Mouse (Mus musculus): ENCODE measurements around the gene Lingo2. TPM values are rescaled to one million over a fixed set of nuclear protein-coding genes. Genes with fewer than 3 reads are reported as not detected.

Gene Lingo2
- polyA plus RNA-seq, 1 experiment from 2014 or later, result 16.7 TPM

GRCm38 (mm10) chr4:36490255-36490654 is 461.3 kb downstream of the Lingo2 start:
- no peak overlapping the region for H3K4me2 ChIP-seq (replicated peaks)
- ATAC-seq (ENCODE audit: low FRiP score, low read depth), result no peak
- H3K27me3 ChIP-seq (replicated peaks), result no peaks in the 10 kb centered on the region
- no peaks in the 10 kb centered on the region for H3K9me3 ChIP-seq
- H3K4me3 ChIP-seq, result no peak overlapping the region
- H3K9ac ChIP-seq, result no peak overlapping the region
- H3K4me1 ChIP-seq, result no peaks in the 10 kb centered on the region
- WGBS, result 77% methylated on average over 1 of the region's 1 CpGs
- H3K36me3 ChIP-seq, result no peaks in the 10 kb centered on the region
- H3K27ac ChIP-seq, result no peak overlapping the region

DNA sequence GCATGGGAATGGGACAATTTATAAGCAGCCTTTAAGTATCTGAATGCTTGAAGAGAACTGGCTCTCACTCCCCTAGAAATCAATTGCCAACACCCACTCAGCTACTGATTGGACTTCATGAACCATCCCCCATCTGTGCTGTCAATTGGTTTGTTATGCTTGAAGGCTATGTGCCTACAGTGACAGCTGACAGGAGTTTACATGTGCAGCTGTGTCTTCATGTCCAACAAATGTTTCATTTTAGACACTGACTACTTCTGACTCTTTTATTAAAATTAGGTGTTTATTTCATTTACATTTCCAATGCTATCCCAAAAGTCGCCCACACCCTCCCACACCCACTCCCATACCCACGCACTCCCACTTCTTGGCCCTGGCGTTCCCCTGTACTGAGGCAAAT is 516.3 kb downstream of the Lingo2 start:
- H3K4me3 ChIP-seq, result no peak overlapping the region
- H3K4me1 ChIP-seq, result no peaks in the 10 kb centered on the region
- 96% methylated on average over 3 of the region's 3 CpGs for WGBS

DNA sequence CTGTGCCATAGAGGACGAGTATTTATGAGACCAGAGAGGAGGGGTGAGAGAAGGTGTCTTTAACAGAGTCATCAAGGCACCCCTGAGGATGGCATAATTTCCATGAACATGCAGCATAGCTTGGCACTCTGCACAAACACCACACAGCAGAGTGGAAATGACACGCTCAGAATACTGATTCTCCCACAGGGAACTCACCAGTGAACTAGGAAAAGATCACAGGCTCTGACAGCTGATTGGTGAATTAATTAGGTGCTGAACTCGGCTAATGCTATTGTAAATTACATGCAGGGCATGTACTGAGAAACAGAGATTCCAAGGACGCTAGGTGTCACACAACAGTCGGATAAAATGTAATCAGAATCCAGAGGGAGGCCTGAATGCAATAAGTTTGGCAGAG is 525.4 kb downstream of the Lingo2 start:
- Histone ChIP-seq H3K27ac (no peak overlapping the region), H3K4me1 (no peaks in the 10 kb centered on the region), H3K4me2 (replicated peaks) (no peak overlapping the region), H3K36me3 (no peaks in the 10 kb centered on the region), H3K27me3 (replicated peaks) (no peaks in the 10 kb centered on the region), H3K4me3 (no peak overlapping the region), H3K9ac (no peak overlapping the region), H3K9me3 (no peaks in the 10 kb centered on the region)
- WGBS, result 58% methylated on average over 5 of the region's 5 CpGs
- ATAC-seq (ENCODE audit: low FRiP score, low read depth), result no peak

More for the DNA sequence above, 516.3 kb downstream of the Lingo2 start:
- no peaks in the 10 kb centered on the region for H3K9me3 ChIP-seq
- no peak overlapping the region for H3K4me2 ChIP-seq (replicated peaks)
- no peak for ATAC-seq (ENCODE audit: low FRiP score, low read depth)
- no peaks in the 10 kb centered on the region for H3K27me3 ChIP-seq (replicated peaks)
- H3K27ac ChIP-seq, result no peak overlapping the region
- H3K9ac ChIP-seq, result no peak overlapping the region
- H3K36me3 ChIP-seq, result no peaks in the 10 kb centered on the region

DNA sequence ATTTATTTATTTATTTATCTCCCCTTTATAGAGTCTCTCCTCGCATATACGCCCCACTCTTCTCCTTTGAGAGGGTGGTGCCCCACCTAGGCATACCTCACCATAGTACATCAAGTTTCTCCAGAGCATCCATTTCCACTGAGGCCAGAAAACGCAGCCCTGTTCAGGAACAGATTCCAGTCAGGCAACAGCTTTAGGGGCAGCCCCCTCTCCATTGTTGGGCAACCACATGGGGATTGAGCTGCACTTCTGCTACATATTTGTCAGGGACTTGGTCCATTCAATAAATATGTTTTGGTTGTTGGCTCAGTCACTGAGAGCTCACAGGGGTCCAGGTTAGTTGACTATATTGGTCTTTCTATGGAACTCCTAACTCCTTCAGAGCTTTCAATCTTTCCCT is 544.2 kb downstream of the Lingo2 start:
- no peak overlapping the region for H3K27ac ChIP-seq
- H3K9ac ChIP-seq, result no peak overlapping the region
- H3K4me3 ChIP-seq, result no peak overlapping the region
- ATAC-seq (ENCODE audit: low FRiP score, low read depth), result no peak
- H3K27me3 ChIP-seq (replicated peaks), result no peaks in the 10 kb centered on the region
- H3K4me2 ChIP-seq (replicated peaks), result no peak overlapping the region
- H3K36me3 ChIP-seq, result no peaks in the 10 kb centered on the region
- 94% methylated on average over 3 of the region's 3 CpGs for WGBS
- H3K9me3 ChIP-seq, result no peaks in the 10 kb centered on the region
- no peaks in the 10 kb centered on the region for H3K4me1 ChIP-seq

- no peak for ATAC-seq (ENCODE audit: low FRiP score, low read depth)
- 88% methylated on average over 3 of the region's 3 CpGs for WGBS
- no peak overlapping the region for H3K4me3 ChIP-seq
- H3K27me3 ChIP-seq (replicated peaks), result no peaks in the 10 kb centered on the region
- no peaks in the 10 kb centered on the region for H3K36me3 ChIP-seq
- H3K4me2 ChIP-seq (replicated peaks), result no peak overlapping the region
- H3K9ac ChIP-seq, result no peak overlapping the region
- H3K4me1 ChIP-seq, result no peaks in the 10 kb centered on the region
- no peak overlapping the region for H3K27ac ChIP-seq
- H3K9me3 ChIP-seq, result no peaks in the 10 kb centered on the region
Observed at GRCm38 (mm10) chr4:36368925-36369324, 582.6 kb downstream of the Lingo2 start.

GRCm38 (mm10) chr4:36354401-36354800 is 597.1 kb downstream of the Lingo2 start:
- no peak for ATAC-seq (ENCODE audit: low FRiP score, low read depth)
- Histone ChIP-seq H3K36me3 (no peaks in the 10 kb centered on the region), H3K4me1 (no peaks in the 10 kb centered on the region), H3K27me3 (replicated peaks) (no peaks in the 10 kb centered on the region), H3K9me3 (no peaks in the 10 kb centered on the region), H3K4me2 (replicated peaks) (no peak overlapping the region), H3K4me3 (no peak overlapping the region), H3K27ac (no peak overlapping the region), H3K9ac (no peak overlapping the region)
- WGBS, result 73% methylated on average over 2 of the region's 2 CpGs

GRCm38 (mm10) chr4:36331741-36332140 is 619.8 kb downstream of the Lingo2 start:
- ATAC-seq (ENCODE audit: low FRiP score, low read depth), result no peak

GRCm38 (mm10) chr4:36325603-36326002 is 625.9 kb downstream of the Lingo2 start:
- no peak overlapping the region for H3K9ac ChIP-seq
- no peaks in the 10 kb centered on the region for H3K36me3 ChIP-seq
- no peaks in the 10 kb centered on the region for H3K4me1 ChIP-seq
- H3K4me3 ChIP-seq, result no peak overlapping the region
- H3K27ac ChIP-seq, result no peak overlapping the region
- H3K4me2 ChIP-seq (replicated peaks), result no peak overlapping the region
- no peaks in the 10 kb centered on the region for H3K9me3 ChIP-seq
- ATAC-seq (ENCODE audit: low FRiP score, low read depth), result no peak
- no peaks in the 10 kb centered on the region for H3K27me3 ChIP-seq (replicated peaks)

More at GRCm38 (mm10) chr4:36331741-36332140, 619.8 kb downstream of the Lingo2 start:
- no peak overlapping the region for H3K9ac ChIP-seq
- no peaks in the 10 kb centered on the region for H3K27me3 ChIP-seq (replicated peaks)
- WGBS, result 86% methylated on average over 1 of the region's 1 CpGs
- H3K9me3 ChIP-seq, result no peaks in the 10 kb centered on the region
- no peaks in the 10 kb centered on the region for H3K4me1 ChIP-seq
- no peak overlapping the region for H3K4me2 ChIP-seq (replicated peaks)
- no peak overlapping the region for H3K27ac ChIP-seq
- H3K36me3 ChIP-seq, result no peaks in the 10 kb centered on the region
- no peak overlapping the region for H3K4me3 ChIP-seq

DNA sequence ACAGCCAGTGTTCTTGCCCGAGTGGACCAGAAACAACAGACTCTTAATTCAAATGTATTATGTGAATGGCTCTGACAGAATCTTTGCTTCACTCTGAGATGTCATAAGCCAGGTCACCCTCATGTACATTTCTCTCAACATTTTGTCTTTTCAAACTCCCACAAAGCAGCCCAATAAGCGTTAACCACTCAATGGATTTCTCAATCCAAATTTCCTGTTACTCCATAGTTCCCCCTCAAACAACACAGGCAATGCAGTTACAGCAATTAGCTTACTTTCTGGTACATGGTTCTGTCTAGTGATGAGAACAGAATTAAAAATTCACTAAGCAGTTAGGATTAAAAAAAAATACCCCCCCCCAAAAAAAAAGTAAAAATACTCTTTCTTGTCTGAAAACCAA is 638.5 kb downstream of the Lingo2 start:
- Histone ChIP-seq H3K27ac (no peak overlapping the region), H3K4me2 (replicated peaks) (no peak overlapping the region), H3K27me3 (replicated peaks) (no peaks in the 10 kb centered on the region), H3K4me3 (no peak overlapping the region), H3K36me3 (no peaks in the 10 kb centered on the region), H3K9ac (no peak overlapping the region), H3K4me1 (no peaks in the 10 kb centered on the region), H3K9me3 (no peaks in the 10 kb centered on the region)
- WGBS, result 81% methylated on average over 2 of the region's 2 CpGs
- ATAC-seq (ENCODE audit: low FRiP score, low read depth), result no peak

DNA sequence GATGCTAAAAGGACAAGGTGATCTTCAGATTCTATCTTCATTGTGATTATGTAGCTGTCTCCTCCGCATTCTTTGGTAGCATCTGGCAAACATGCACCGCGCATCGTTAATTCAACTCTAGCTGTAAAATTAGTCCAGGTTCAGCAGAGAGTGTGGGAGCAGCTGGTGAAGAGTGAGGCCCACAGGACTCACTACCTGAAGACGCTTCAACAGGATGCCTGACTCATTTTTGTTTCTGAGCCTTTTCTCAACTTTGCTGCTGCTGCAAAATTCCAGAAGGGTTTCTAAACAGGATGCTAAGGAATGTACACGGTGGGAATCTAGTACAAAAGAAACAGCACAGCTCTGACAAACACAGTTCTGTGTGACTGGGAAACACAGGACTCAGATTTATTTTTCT is 640.1 kb downstream of the Lingo2 start:
- H3K27ac ChIP-seq, result no peak overlapping the region
- ATAC-seq (ENCODE audit: low FRiP score, low read depth), result no peak
- no peak overlapping the region for H3K4me2 ChIP-seq (replicated peaks)
- no peaks in the 10 kb centered on the region for H3K36me3 ChIP-seq
- H3K9me3 ChIP-seq, result no peaks in the 10 kb centered on the region
- H3K9ac ChIP-seq, result no peak overlapping the region
- H3K4me1 ChIP-seq, result no peaks in the 10 kb centered on the region
- no peak overlapping the region for H3K4me3 ChIP-seq
- WGBS, result 83% methylated on average over 6 of the region's 6 CpGs
- H3K27me3 ChIP-seq (replicated peaks), result no peaks in the 10 kb centered on the region

DNA sequence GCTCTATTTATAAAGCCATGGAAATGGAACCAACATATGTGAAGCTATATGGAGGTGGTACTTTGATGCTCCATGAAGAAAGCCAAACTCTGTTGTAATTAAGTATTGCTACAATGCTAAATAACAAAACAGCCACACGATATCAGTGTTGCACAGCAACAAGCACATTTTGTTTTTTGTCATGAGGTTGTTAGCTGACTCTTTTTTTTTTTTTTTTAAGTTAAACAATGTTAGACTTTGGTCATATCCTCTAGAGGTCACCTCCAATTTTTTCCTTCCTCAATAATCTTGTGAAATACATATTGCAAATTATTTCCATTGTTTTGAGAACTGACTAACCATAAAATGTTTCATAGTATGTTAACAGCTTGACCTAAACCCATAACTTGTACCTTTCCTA is 646.3 kb downstream of the Lingo2 start:
- Histone ChIP-seq H3K9me3 (no peaks in the 10 kb centered on the region), H3K9ac (no peak overlapping the region), H3K4me2 (replicated peaks) (no peak overlapping the region), H3K27me3 (replicated peaks) (no peaks in the 10 kb centered on the region), H3K4me1 (no peaks in the 10 kb centered on the region), H3K4me3 (no peak overlapping the region), H3K27ac (no peak overlapping the region), H3K36me3 (no peaks in the 10 kb centered on the region)
- no peak for ATAC-seq (ENCODE audit: low FRiP score, low read depth)
- 93% methylated on average over 1 of the region's 1 CpGs for WGBS

GRCm38 (mm10) chr4:36289701-36290053 is 661.9 kb downstream of the Lingo2 start:
- no peaks in the 10 kb centered on the region for H3K36me3 ChIP-seq
- no peaks in the 10 kb centered on the region for H3K4me1 ChIP-seq
- WGBS, result 71% methylated on average over 8 of the region's 8 CpGs
- H3K9ac ChIP-seq, result no peak overlapping the region
- no peaks in the 10 kb centered on the region for H3K9me3 ChIP-seq
- ATAC-seq (ENCODE audit: low FRiP score, low read depth), result no peak
- H3K27ac ChIP-seq, result no peak overlapping the region
- H3K4me2 ChIP-seq (replicated peaks), result peak overlapping the region; percentile 52
- no peaks in the 10 kb centered on the region for H3K27me3 ChIP-seq (replicated peaks)
- no peak overlapping the region for H3K4me3 ChIP-seq

DNA sequence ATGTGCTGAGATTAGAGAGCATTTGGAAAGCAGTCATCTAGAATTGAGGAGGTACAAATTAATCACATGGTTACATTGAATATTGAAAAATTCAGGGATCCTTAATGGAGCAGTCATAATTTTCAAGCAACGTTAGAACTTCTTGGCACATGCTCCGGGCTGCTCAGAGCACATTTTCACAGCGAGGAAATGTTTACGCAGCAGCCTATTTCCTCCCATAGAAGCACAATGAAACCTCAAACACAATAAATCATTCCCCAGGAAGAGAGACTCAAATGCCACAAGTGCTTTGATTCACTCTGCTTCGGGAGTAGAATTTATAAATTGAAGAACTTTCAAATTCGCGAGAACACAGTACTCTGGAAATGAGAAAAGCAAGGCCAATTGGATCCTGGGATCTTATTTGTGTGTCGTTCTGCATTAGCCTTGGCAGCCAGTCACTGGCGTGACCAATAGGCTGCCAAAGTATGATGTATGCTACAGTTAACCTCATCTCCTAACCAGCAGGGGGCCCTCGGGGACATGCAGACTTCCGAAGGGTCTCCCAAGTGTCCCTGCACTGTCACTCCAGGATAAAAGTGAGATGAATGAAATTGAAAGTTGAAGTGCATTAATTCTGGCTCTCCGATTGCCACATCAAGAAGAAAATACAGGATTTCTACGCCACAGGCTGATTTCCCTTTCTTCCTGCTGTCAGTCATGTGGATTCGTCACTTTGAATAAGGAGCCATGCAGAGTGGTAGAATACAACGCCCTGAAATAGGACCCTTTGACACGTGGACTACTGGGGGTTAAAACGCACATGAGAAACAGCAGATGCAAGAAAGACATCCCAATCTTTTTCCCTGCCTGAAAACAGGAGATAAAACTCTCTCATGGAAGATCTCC is 662.5 kb downstream of the Lingo2 start:
- no peaks in the 10 kb centered on the region for H3K9me3 ChIP-seq
- no peak overlapping the region for H3K9ac ChIP-seq

More for the DNA sequence above, 662.5 kb downstream of the Lingo2 start:
- Histone ChIP-seq H3K27ac (no peak overlapping the region), H3K4me2 (replicated peaks) (peak overlapping the region; percentile 52), H3K4me1 (no peaks in the 10 kb centered on the region), H3K4me3 (0 out of 2 replicates have a peak overlapping the region, but pooled peaks have one; percentile 20), H3K27me3 (replicated peaks) (no peaks in the 10 kb centered on the region), H3K36me3 (no peaks in the 10 kb centered on the region)
- peak; percentile 93 for ATAC-seq (ENCODE audit: low FRiP score, low read depth)
- 10% methylated on average over 17 of the region's 17 CpGs for WGBS

Measured in neural tube, embryonic 12.5 days (tissue).